Mouse (Mus musculus) hindbrain, postnatal 0 days (tissue): ENCODE measurements around the gene Pip4k2a. TPM values are rescaled to one million over a fixed set of nuclear protein-coding genes. Genes with fewer than 3 reads are reported as not detected.

Source experiments
- ATAC-seq: fragments of 200-750 bp; cut with Nextera tagmentation; 2 replicates; pipeline ENCODE4 v1.8.0; 2017; ENCODE audit warnings: mild to moderate bottlenecking, moderate TSS enrichment, moderate library complexity
- DNase-seq: peaks from one replicate; pipeline ENCODE4 v3.0.0-alpha.2; 2015; ENCODE audit warnings: low spot score
- H3K27ac ChIP-seq: fragments of 300-500 bp; sonication (generic); 2 replicates; pipeline ENCODE4 v1.5.1; 2014; ENCODE audit warnings: mild to moderate bottlenecking
- H3K27me3 ChIP-seq: fragments of 300-500 bp; sonication (generic); 2 replicates; pipeline ENCODE4 v1.6.1; 2014; ENCODE audit warnings: low read length, mixed read lengths; ENCODE audit not compliant: insufficient read depth
- H3K36me3 ChIP-seq: fragments of 300-500 bp; sonication (generic); 2 replicates; pipeline ENCODE4 v1.6.1; 2014; ENCODE audit warnings: low read length, mixed read lengths; ENCODE audit not compliant: insufficient read depth
- H3K4me1 ChIP-seq: fragments of 300-500 bp; sonication (generic); 2 replicates; pipeline ENCODE4 v1.6.1; 2014; ENCODE audit warnings: antibody characterized with exemption, low read length, mixed read lengths; ENCODE audit not compliant: insufficient read depth
- H3K4me2 ChIP-seq: fragments of 300-500 bp; sonication (generic); 2 replicates; pipeline ENCODE4 v1.6.1; 2014; ENCODE audit warnings: low read depth, mild to moderate bottlenecking, low read length, moderate library complexity, mixed read lengths
- H3K4me3 ChIP-seq: fragments of 300-500 bp; sonication (generic); 2 replicates; pipeline ENCODE4 v1.5.1; 2014; ENCODE audit warnings: low read length
- H3K9ac ChIP-seq: fragments of 300-500 bp; sonication (generic); replicated peaks from 2 replicates; pipeline ENCODE4 v1.6.1; 2014; ENCODE audit warnings: mild to moderate bottlenecking, low read length, moderate library complexity, mixed read lengths
- H3K9me3 ChIP-seq: fragments of 300-500 bp; sonication (generic); 2 replicates; pipeline ENCODE4 v1.6.1; 2016; ENCODE audit warnings: low read length, mixed read lengths
- CTCF ChIP-seq: IDR thresholded peaks from 2 replicates; pipeline ENCODE4 v1.5.1; 2016; ENCODE audit warnings: antibody characterized with exemption, control low read depth, low read depth
- WGBS: fragments of 180-500 bp; shearing (Covaris S2); extraction: QIAGEN DNeasy Blood & Tissue Kit; methylation state at CpG from one replicate; pipeline ENCODE4 v1.1.7; 2014; 5-methylcytosine and 5-hydroxymethylcytosine counted together
- polyA plus RNA-seq: library from polyadenylated mRNA; unstranded; fragments of >200 nt; fragmentation: Nextera tagmentation; extraction: Ambion mirVana; gene quantifications from 2 replicates; pipeline ENCODE4 v1.2.1, GENCODE M21; 2015
- total RNA-seq: library from RNA; depleted of rRNA; stranded (reverse); fragments of >200 nt; gene quantifications from 2 replicates; pipeline ENCODE4 v1.2.3, GENCODE M21; 2014

Gene Pip4k2a
- total and polyA plus RNA-seq, 2 experiments from 2014 or later: 5.5 to 8.2 TPM

DNA sequence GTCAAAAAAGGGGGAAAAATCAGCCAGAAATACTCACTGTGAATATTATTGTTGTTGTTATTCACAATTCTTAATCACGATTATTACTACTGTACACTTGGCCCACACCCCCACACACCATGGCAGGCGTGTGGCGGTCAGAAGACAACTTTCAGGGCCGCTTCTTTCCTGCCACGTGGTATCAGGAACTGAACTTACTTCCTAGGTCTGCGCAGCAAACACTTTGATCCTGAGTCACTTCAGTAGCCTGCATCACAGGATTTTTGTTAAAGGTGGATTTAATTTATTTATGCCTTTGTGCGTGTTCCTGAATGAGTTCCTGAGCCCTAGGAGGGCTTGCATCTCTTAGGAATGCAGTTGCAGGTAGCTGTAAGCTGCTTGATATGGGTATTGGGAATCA is 49.2 kb downstream of the Pip4k2a start:
- no peak overlapping the region for H3K9ac ChIP-seq
- DNase-seq: no peak
- no peak for TF ChIP-seq CTCF
- no peak overlapping the region for H3K4me3 ChIP-seq
- no peaks in the 10 kb centered on the region for H3K27me3 ChIP-seq
- 89% methylated on average over 7 of the region's 7 CpGs for WGBS
- H3K36me3 ChIP-seq: no peaks in the 10 kb centered on the region
- ATAC-seq: no peak
- H3K27ac ChIP-seq: no peak overlapping the region
- H3K9me3 ChIP-seq: no peaks in the 10 kb centered on the region
- no peak overlapping the region for H3K4me2 ChIP-seq
- H3K4me1 ChIP-seq: no peaks in the 10 kb centered on the region

DNA sequence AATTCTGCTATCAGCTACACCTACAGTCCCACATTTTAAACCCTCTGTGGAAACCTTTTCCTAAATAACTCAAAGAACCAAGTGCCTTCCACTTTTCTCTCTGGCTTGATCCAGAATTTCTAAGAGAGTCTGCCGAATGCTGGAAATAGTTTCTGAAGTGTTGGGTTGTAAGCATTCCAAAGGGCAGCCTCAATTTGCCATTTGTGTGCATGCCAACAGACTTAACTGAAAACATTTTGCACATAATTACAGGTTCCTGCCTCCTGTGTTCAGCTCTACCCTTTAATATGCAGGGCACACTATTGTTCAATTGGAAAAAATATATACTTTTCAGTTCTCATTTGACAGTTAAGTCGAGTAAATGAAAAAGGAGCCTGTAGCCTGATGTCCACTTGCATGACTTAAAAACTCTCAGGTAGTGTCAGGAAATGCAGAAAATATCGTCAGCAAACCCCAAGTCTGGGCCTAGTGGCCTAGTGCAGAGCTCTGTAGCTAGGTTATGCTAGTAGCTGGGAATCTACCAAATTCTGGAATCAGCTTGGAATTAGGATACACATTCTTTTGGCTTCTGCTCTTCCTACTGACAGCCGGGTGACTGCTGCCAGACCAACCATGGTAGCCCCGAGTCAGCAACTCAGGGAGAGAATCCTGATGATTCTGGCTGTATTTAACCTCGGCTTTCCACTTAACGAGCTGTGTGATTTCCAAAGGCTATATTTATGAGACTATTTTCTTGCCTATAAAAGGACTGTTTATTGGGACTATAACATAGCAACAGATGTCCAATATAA is 50.1 kb downstream of the Pip4k2a start:
- 50% methylated on average over 7 of the region's 7 CpGs for WGBS
- no peaks in the 10 kb centered on the region for H3K27me3 ChIP-seq
- no peak for TF ChIP-seq CTCF
- H3K4me1 ChIP-seq: no peaks in the 10 kb centered on the region
- ATAC-seq: no peak
- no peaks in the 10 kb centered on the region for H3K36me3 ChIP-seq
- peak; percentile 20 for DNase-seq
- H3K27ac ChIP-seq: no peak overlapping the region
- no peaks in the 10 kb centered on the region for H3K9me3 ChIP-seq
- no peak overlapping the region for H3K4me3 ChIP-seq
- H3K4me2 ChIP-seq: no peak overlapping the region
- no peak overlapping the region for H3K9ac ChIP-seq

- Histone ChIP-seq H3K27me3 (no peaks in the 10 kb centered on the region), H3K4me1 (no peaks in the 10 kb centered on the region), H3K4me3 (no peak overlapping the region), H3K27ac (no peak overlapping the region), H3K9me3 (no peaks in the 10 kb centered on the region), H3K36me3 (no peaks in the 10 kb centered on the region), H3K4me2 (no peak overlapping the region), H3K9ac (no peak overlapping the region)
- DNase-seq (no peak), ATAC-seq (no peak)
- WGBS: 72% methylated on average over 1 of the region's 1 CpGs
- no peak for TF ChIP-seq CTCF
Measured at GRCm38 (mm10) chr2:18945438-18945837, 52.5 kb downstream of the Pip4k2a start.

GRCm38 (mm10) chr2:18943930-18944329 is 54.0 kb downstream of the Pip4k2a start:
- Histone ChIP-seq H3K9me3 (no peaks in the 10 kb centered on the region), H3K4me3 (no peak overlapping the region), H3K4me1 (no peaks in the 10 kb centered on the region), H3K27ac (no peak overlapping the region), H3K36me3 (no peaks in the 10 kb centered on the region), H3K27me3 (no peaks in the 10 kb centered on the region), H3K4me2 (no peak overlapping the region), H3K9ac (no peak overlapping the region)
- WGBS: 74% methylated on average over 2 of the region's 2 CpGs
- ATAC-seq: no peak
- DNase-seq: no peak
- no peak for TF ChIP-seq CTCF

GRCm38 (mm10) chr2:18943366-18943765 is 54.6 kb downstream of the Pip4k2a start:
- Histone ChIP-seq H3K9ac (no peak overlapping the region), H3K27ac (no peak overlapping the region), H3K4me3 (no peak overlapping the region), H3K4me2 (no peak overlapping the region), H3K27me3 (no peaks in the 10 kb centered on the region), H3K36me3 (no peaks in the 10 kb centered on the region), H3K9me3 (no peaks in the 10 kb centered on the region), H3K4me1 (no peaks in the 10 kb centered on the region)
- DNase-seq: no peak
- no peak for ATAC-seq
- WGBS: 78% methylated on average over 4 of the region's 4 CpGs
- no peak for TF ChIP-seq CTCF

- Histone ChIP-seq H3K9me3 (no peaks in the 10 kb centered on the region), H3K27me3 (no peaks in the 10 kb centered on the region), H3K36me3 (no peaks in the 10 kb centered on the region), H3K4me2 (no peak overlapping the region), H3K9ac (no peak overlapping the region), H3K4me1 (0 out of 2 replicates have a peak, but pooled peaks cover 3% of the 10 kb centered on the region), H3K4me3 (no peak overlapping the region), H3K27ac (no peak overlapping the region)
- DNase-seq (no peak), ATAC-seq (no peak)
- TF ChIP-seq CTCF: no peak
- 84% methylated on average over 12 of the region's 12 CpGs for WGBS
Measured at GRCm38 (mm10) chr2:18940693-18941270, 57.1 kb downstream of the Pip4k2a start.

- H3K27ac ChIP-seq: no peak overlapping the region
- no peak overlapping the region for H3K4me2 ChIP-seq
- H3K27me3 ChIP-seq: no peaks in the 10 kb centered on the region
- no peak overlapping the region for H3K4me3 ChIP-seq
- no peaks in the 10 kb centered on the region for H3K9me3 ChIP-seq
- no peaks in the 10 kb centered on the region for H3K36me3 ChIP-seq
- WGBS: 32% methylated on average over 8 of the region's 8 CpGs
- H3K9ac ChIP-seq: no peak overlapping the region
- DNase-seq (no peak), ATAC-seq (no peak)
- TF ChIP-seq CTCF: no peak
- H3K4me1 ChIP-seq: 0 out of 2 replicates have a peak, but pooled peaks cover 3% of the 10 kb centered on the region
Measured at GRCm38 (mm10) chr2:18938923-18939329, 59.0 kb downstream of the Pip4k2a start.
